Mouse (Mus musculus): ENCODE measurements at regions not wholly inside any gene's neighbourhood (a gene's known extent, or its start where the extent isn't known, plus 50 kb on each side); places are given as distances from the start of the nearest gene placed in this dataset.

DNA sequence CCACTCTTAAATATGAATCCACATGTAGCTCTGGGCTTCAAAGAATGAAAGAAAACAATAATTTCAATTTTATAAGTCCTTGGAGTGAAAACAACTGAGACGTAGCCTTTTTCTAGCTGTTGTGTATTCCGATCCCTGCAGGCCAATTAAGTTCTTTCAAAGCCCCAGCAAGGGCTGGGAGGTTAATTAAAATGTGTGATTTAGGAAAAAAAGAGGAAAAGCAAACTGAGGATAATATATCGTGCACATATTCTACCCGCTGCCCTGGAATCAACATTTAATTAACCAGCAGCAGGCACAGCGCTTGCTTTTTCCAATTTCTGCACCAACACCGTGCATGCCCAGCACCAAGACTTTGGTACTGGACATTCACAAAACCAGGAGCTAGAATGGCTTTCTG lies 167.0 kb downstream of the Nectin3 start:
- DNase-seq (ENCODE audit: low spot score) (no peak), ATAC-seq (ENCODE audit: low FRiP score) (no peak)
- Histone ChIP-seq H3K4me2 (replicated peaks; ENCODE audit: low read depth, low read length) (no peak overlapping the region), H3K27ac (ENCODE audit: low read depth, low read length) (no peak overlapping the region), H3K9me3 (ENCODE audit: control insufficient read depth, low read length) (no peaks in the 10 kb centered on the region), H3K36me3 (ENCODE audit: control insufficient read depth, insufficient read depth, low read length) (no peaks in the 10 kb centered on the region), H3K4me3 (ENCODE audit: low read depth, low read length) (no peak overlapping the region), H3K4me1 (replicated peaks; ENCODE audit: control insufficient read depth, insufficient read depth, low read length) (no peaks in the 10 kb centered on the region), H3K9ac (ENCODE audit: low read depth, low read length) (no peak overlapping the region), H3K27me3 (ENCODE audit: control insufficient read depth, insufficient read depth, low read length) (no peaks in the 10 kb centered on the region)
- WGBS = 88% methylated on average over 6 of the region's 6 CpGs

DNA sequence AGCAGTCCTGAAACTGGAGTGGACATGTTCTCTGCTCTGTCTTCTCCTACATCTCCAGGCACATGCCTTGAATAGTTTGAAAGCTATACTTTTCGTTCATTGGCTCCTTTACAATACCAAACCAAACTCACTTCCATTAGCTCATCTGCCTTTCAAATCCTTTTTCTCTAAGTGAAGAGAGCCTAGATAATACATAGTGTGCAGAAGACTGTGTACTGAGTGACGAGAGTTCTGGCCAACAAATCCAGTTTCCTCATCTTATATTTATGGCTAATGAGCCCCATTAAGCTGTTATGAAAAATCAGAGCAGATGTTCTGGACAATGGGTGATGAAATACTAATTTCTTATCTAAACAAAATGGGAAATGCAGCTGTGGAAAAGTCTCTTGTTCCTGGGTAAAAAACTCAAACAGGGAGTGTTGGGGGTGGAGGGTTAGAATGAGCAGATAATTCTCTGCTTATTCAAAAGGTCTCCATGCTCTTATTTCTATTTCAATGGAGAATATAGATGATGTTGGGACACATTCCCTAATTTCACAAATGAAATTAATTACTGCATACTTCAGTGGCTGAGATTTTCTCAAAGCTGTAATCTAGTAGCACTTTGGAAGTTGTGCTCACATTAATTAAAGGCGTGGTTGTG lies 144.3 kb upstream of the Gm4737 start:
- Histone ChIP-seq H3K9ac (ENCODE audit: low read depth, low read length) (no peak overlapping the region), H3K36me3 (ENCODE audit: control insufficient read depth, insufficient read depth, low read length) (no peaks in the 10 kb centered on the region), H3K27me3 (ENCODE audit: control insufficient read depth, insufficient read depth, low read length) (no peaks in the 10 kb centered on the region), H3K4me3 (ENCODE audit: low read depth, low read length) (no peak overlapping the region), H3K4me2 (replicated peaks; ENCODE audit: low read depth, low read length) (no peak overlapping the region), H3K9me3 (ENCODE audit: control insufficient read depth, low read length) (no peaks in the 10 kb centered on the region), H3K4me1 (replicated peaks; ENCODE audit: control insufficient read depth, insufficient read depth, low read length) (no peaks in the 10 kb centered on the region), H3K27ac (ENCODE audit: low read depth, low read length) (no peak overlapping the region)
- ATAC-seq (ENCODE audit: low FRiP score) = no peak
- WGBS = 82% methylated on average over 3 of the region's 3 CpGs
- DNase-seq (ENCODE audit: low spot score) = no peak

DNA sequence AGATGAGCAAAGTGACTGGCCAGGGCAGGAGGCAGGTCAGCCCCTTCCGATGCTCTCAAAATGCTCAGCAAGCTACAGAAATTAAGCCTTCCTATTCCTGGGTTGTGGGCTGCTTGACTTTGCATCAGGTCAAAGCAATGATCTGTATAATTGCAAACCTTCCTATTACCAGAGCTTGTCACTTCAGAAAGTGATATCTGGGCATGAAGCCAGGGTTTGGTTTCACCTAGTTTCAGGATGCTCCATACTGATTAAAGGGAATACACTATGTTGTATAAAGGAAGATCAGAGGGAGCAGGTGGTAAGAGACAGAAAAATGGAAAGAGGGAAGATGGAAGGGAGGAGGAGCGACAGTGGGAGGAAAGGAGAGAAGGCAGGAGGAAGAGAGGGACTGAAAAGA lies 142.3 kb upstream of the Gm4737 start:
- no peak overlapping the region for H3K4me3 ChIP-seq (ENCODE audit: low read depth, low read length)
- H3K9me3 ChIP-seq (ENCODE audit: control insufficient read depth, low read length) = no peaks in the 10 kb centered on the region
- no peak overlapping the region for H3K27ac ChIP-seq (ENCODE audit: low read depth, low read length)
- no peak overlapping the region for H3K4me2 ChIP-seq (replicated peaks; ENCODE audit: low read depth, low read length)
- no peak for DNase-seq (ENCODE audit: low spot score)
- 81% methylated on average over 2 of the region's 2 CpGs for WGBS
- no peaks in the 10 kb centered on the region for H3K4me1 ChIP-seq (replicated peaks; ENCODE audit: control insufficient read depth, insufficient read depth, low read length)
- no peaks in the 10 kb centered on the region for H3K27me3 ChIP-seq (ENCODE audit: control insufficient read depth, insufficient read depth, low read length)
- ATAC-seq (ENCODE audit: low FRiP score) = no peak
- no peak overlapping the region for H3K9ac ChIP-seq (ENCODE audit: low read depth, low read length)
- no peaks in the 10 kb centered on the region for H3K36me3 ChIP-seq (ENCODE audit: control insufficient read depth, insufficient read depth, low read length)

DNA sequence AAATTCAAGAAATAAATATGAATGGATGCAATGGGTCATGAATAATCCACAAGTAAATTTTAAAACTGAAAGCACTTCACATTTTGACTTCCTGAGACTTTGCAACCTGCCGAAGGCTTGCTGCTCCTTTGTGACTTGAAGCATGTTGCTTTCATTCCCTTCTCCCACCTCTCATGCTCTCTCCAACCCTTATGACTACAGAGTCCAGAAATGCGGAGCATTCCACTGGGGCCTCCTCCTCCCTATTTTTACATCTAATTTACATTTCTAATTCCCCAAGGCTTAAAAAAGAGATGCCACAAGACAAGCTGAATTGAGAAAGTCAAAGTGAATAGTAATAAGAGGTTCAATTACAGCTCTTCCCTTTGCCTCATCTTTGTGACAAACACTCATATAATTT lies 141.5 kb upstream of the Gm4737 start:
- WGBS = 57% methylated on average over 2 of the region's 2 CpGs
- Histone ChIP-seq H3K4me1 (replicated peaks; ENCODE audit: control insufficient read depth, insufficient read depth, low read length) (no peaks in the 10 kb centered on the region), H3K9me3 (ENCODE audit: control insufficient read depth, low read length) (no peaks in the 10 kb centered on the region), H3K9ac (ENCODE audit: low read depth, low read length) (no peak overlapping the region), H3K36me3 (ENCODE audit: control insufficient read depth, insufficient read depth, low read length) (no peaks in the 10 kb centered on the region), H3K27ac (ENCODE audit: low read depth, low read length) (no peak overlapping the region), H3K4me3 (ENCODE audit: low read depth, low read length) (no peak overlapping the region), H3K27me3 (ENCODE audit: control insufficient read depth, insufficient read depth, low read length) (no peaks in the 10 kb centered on the region), H3K4me2 (replicated peaks; ENCODE audit: low read depth, low read length) (no peak overlapping the region)
- no peak for DNase-seq (ENCODE audit: low spot score)
- ATAC-seq (ENCODE audit: low FRiP score) = no peak

DNA sequence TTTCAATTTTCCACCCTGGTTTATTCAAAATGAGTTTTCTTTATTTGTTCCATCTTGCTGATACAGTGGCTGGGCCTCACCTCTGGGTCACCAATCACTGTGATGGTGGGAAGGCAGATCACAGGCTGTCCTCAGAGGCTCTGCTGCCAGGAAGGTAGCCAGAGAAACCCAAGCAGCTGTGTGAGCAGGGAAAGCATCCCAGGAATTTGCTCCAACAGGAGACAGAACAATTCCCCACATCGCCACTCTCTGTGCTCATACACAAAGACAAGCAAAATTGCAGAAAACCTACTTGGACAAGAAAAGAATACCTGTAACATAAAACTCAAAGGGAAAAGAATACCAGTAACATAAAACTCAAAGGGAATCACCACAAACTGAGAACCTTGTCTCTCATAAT lies 139.0 kb upstream of the Gm4737 start:
- H3K36me3 ChIP-seq (ENCODE audit: control insufficient read depth, insufficient read depth, low read length) = no peaks in the 10 kb centered on the region
- H3K27ac ChIP-seq (ENCODE audit: low read depth, low read length) = no peak overlapping the region
- no peak overlapping the region for H3K9ac ChIP-seq (ENCODE audit: low read depth, low read length)
- peak; percentile 10 for DNase-seq (ENCODE audit: low spot score)
- H3K4me3 ChIP-seq (ENCODE audit: low read depth, low read length) = no peak overlapping the region
- no peaks in the 10 kb centered on the region for H3K4me1 ChIP-seq (replicated peaks; ENCODE audit: control insufficient read depth, insufficient read depth, low read length)
- H3K9me3 ChIP-seq (ENCODE audit: control insufficient read depth, low read length) = no peaks in the 10 kb centered on the region
- H3K27me3 ChIP-seq (ENCODE audit: control insufficient read depth, insufficient read depth, low read length) = no peaks in the 10 kb centered on the region
- H3K4me2 ChIP-seq (replicated peaks; ENCODE audit: low read depth, low read length) = no peak overlapping the region
- WGBS = 0% methylated on average over 1 of the region's 1 CpGs
- ATAC-seq (ENCODE audit: low FRiP score) = no peak

- no peak overlapping the region for H3K27ac ChIP-seq (ENCODE audit: low read depth, low read length)
- DNase-seq (ENCODE audit: low spot score) (no peak), ATAC-seq (ENCODE audit: low FRiP score) (no peak)
- WGBS = 63% methylated on average over 6 of the region's 6 CpGs
- no peaks in the 10 kb centered on the region for H3K36me3 ChIP-seq (ENCODE audit: control insufficient read depth, insufficient read depth, low read length)
- H3K9me3 ChIP-seq (ENCODE audit: control insufficient read depth, low read length) = no peaks in the 10 kb centered on the region
- H3K4me3 ChIP-seq (ENCODE audit: low read depth, low read length) = no peak overlapping the region
- no peaks in the 10 kb centered on the region for H3K4me1 ChIP-seq (replicated peaks; ENCODE audit: control insufficient read depth, insufficient read depth, low read length)
- no peak overlapping the region for H3K4me2 ChIP-seq (replicated peaks; ENCODE audit: low read depth, low read length)
- H3K27me3 ChIP-seq (ENCODE audit: control insufficient read depth, insufficient read depth, low read length) = no peaks in the 10 kb centered on the region
- H3K9ac ChIP-seq (ENCODE audit: low read depth, low read length) = no peak overlapping the region
These were observed 136.4 kb upstream of the Gm4737 start for GRCm38 (mm10) chr16:46291067-46291833.

GRCm38 (mm10) chr16:46290199-46290598 lies 135.3 kb upstream of the Gm4737 start:
- Histone ChIP-seq H3K27me3 (ENCODE audit: control insufficient read depth, insufficient read depth, low read length) (no peaks in the 10 kb centered on the region), H3K4me1 (replicated peaks; ENCODE audit: control insufficient read depth, insufficient read depth, low read length) (no peaks in the 10 kb centered on the region), H3K27ac (ENCODE audit: low read depth, low read length) (no peak overlapping the region), H3K4me3 (ENCODE audit: low read depth, low read length) (no peak overlapping the region), H3K4me2 (replicated peaks; ENCODE audit: low read depth, low read length) (no peak overlapping the region), H3K36me3 (ENCODE audit: control insufficient read depth, insufficient read depth, low read length) (no peaks in the 10 kb centered on the region), H3K9ac (ENCODE audit: low read depth, low read length) (no peak overlapping the region), H3K9me3 (ENCODE audit: control insufficient read depth, low read length) (no peaks in the 10 kb centered on the region)
- DNase-seq (ENCODE audit: low spot score) (no peak), ATAC-seq (ENCODE audit: low FRiP score) (no peak)
- WGBS = 62% methylated on average over 2 of the region's 2 CpGs

DNA sequence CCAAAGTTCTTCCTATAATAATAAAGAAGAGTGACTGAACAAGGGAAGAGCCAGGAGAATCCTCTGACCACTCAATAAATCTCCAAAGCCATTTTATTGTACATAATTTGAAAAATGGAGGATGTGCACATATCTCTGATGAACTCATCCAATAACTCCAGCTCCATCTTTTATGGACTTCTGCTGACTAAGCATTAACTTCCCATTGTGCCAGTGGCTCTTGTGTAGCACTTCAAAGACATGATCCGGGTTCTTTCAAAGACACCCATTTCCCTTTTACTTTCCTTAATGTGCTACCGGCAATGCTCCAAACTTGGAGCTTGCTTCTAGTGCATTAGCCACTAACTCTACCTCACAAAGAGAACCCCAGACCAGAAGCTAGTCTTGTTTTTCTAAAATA lies 112.7 kb upstream of the Gm4737 start:
- Histone ChIP-seq H3K4me3 (ENCODE audit: low read depth, low read length) (no peak overlapping the region), H3K4me1 (replicated peaks; ENCODE audit: control insufficient read depth, insufficient read depth, low read length) (no peaks in the 10 kb centered on the region), H3K36me3 (ENCODE audit: control insufficient read depth, insufficient read depth, low read length) (no peaks in the 10 kb centered on the region), H3K9ac (ENCODE audit: low read depth, low read length) (no peak overlapping the region), H3K4me2 (replicated peaks; ENCODE audit: low read depth, low read length) (no peak overlapping the region), H3K27ac (ENCODE audit: low read depth, low read length) (no peak overlapping the region), H3K27me3 (ENCODE audit: control insufficient read depth, insufficient read depth, low read length) (no peaks in the 10 kb centered on the region), H3K9me3 (ENCODE audit: control insufficient read depth, low read length) (no peaks in the 10 kb centered on the region)
- ATAC-seq (ENCODE audit: low FRiP score) = no peak
- 85% methylated on average over 2 of the region's 2 CpGs for WGBS
- DNase-seq (ENCODE audit: low spot score) = no peak

- Histone ChIP-seq H3K4me1 (replicated peaks; ENCODE audit: control insufficient read depth, insufficient read depth, low read length) (no peaks in the 10 kb centered on the region), H3K27me3 (ENCODE audit: control insufficient read depth, insufficient read depth, low read length) (no peaks in the 10 kb centered on the region), H3K4me2 (replicated peaks; ENCODE audit: low read depth, low read length) (no peak overlapping the region), H3K9me3 (ENCODE audit: control insufficient read depth, low read length) (no peaks in the 10 kb centered on the region), H3K27ac (ENCODE audit: low read depth, low read length) (no peak overlapping the region), H3K4me3 (ENCODE audit: low read depth, low read length) (no peak overlapping the region), H3K9ac (ENCODE audit: low read depth, low read length) (no peak overlapping the region), H3K36me3 (ENCODE audit: control insufficient read depth, insufficient read depth, low read length) (no peaks in the 10 kb centered on the region)
- DNase-seq (ENCODE audit: low spot score) (no peak), ATAC-seq (ENCODE audit: low FRiP score) (no peak)
- 76% methylated on average over 4 of the region's 4 CpGs for WGBS
These were observed 96.8 kb upstream of the Gm4737 start for GRCm38 (mm10) chr16:46251639-46252038.

All from hindbrain, embryonic 11.5 days (tissue).